Mouse (Mus musculus) E14TG2a.4 (cell line): Measurements from ENCODE around the gene Arhgef7.
A peak's percentile ranks its signal among the peaks of the same experiment; 100 is the strongest.

Source experiments
- CTCF ChIP-seq: conservative IDR thresholded peaks from 2 replicates; pipeline ENCODE4 v1.5.1; 2014; ENCODE audit warnings: low read length
- NANOG ChIP-seq: IDR thresholded peaks from 2 replicates; pipeline ENCODE4 v1.6.1; 2014; ENCODE audit warnings: borderline replicate concordance, low read length, mixed read lengths
- POU5F1 ChIP-seq: IDR thresholded peaks from 2 replicates; pipeline ENCODE4 v1.6.1; 2014; ENCODE audit warnings: low read length, borderline replicate concordance

DNA sequence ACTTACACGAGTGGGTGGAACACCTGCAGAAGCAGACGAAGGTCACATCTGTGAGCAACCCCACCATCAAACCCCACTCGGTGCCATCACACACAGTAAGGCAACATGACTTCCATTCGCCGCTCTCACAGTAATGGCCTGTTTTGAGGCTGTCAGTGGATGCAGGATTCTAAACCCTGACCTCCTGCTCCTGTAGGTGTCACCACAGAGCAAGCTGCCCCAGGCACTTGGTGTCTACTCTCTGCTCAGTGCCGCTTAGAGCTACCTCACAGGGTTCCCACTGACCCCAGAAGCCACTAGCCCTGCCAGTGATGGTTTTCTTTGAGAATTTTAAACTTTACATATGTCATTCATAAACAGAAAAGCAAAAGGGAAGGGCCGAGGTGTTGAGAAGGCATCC, 87.7 kb downstream of the Arhgef7 start:
- 0 out of 2 replicates have a peak, but pooled peaks have one; percentile 7 for TF ChIP-seq CTCF
- TF ChIP-seq POU5F1: no peak
- TF ChIP-seq NANOG: no peak
